Mouse (Mus musculus) retina, postnatal 1 day (tissue): ENCODE measurements around the gene Fgfr2.
A peak's percentile ranks its signal among the peaks of the same experiment; 100 is the strongest.

Experiments used
- DNase-seq: peaks from one replicate; pipeline ENCODE4 v3.0.0-alpha.2; 2012

Fgfr2 gene

DNA sequence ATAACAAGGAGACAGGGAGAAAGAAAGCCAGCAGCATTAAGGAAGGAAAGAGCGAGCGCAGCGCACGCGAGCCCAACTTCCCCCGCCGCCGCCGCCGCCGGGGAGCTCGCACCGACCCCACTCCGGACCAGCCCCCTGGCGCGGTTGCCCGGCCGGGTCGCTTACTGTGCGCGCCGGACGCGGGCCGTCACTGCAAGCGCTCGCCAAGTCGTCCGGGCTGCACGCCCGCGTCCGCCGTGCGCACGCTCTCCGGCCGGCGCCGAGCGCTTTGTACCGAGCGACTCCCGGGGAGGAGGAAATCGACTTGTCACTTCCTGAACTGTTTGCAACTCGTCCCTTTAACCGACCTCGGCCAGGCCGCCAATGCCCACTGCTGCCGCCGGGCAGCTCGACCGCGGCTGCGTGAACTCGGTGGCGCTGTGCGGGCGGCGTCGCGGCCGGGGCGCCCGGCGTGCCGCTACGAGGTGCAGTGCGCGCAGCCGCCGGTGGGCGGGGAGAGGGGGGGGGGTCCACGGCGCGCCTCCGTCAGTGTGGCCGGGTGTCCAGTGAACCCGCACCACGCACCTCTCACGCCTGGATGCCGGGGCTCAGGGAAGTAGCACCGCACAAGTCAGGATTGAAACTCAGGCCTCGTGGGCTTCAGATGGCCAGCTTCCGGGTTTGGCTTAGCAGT lies 309.6 kb downstream of the Fgfr2 start, which contains the start of gene Fam53b:
Gene Fam53b, minus strand, starts transcription at position 471 of the 673 bp plus-strand sequence.
- peak; percentile 85 for DNase-seq

DNA sequence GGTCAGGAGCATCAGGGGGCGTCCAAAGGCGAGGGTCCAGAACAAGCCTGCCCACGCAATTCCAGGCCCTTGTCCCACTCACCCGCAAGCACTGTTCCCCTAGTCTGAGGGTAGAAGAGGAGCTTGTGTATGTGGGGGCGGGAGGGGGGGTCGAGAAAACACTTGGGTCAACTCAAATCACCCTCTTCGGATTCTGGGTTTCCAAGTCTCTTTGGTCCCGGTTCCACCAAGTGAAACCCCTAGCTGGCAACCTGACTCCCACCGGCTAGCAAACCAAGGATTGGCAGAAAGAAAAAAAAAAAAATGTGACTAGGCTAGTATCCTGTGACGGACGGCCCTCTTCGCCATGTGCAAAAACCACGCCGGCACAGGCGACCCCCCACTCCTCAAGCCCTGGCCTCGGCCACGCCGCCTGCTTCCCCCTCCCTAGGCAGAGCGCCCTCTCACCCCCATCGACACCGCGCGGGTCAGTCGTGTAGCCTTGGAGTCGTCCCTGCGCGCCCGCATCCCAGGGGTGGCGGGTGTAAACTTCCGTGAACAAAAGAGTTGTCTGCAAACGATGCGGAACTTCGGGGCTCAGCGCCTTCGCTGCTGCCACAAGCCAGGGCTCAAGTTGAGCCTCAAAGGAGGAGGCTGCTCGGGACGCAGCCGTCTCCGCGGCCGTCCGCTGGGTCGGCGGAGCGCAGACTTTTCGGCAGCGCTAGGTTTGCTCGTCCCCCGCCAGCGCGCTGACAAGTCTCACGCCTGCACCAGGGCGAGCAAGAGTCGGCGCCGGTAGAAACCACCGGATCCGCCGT lies 310.3 kb downstream of the Fgfr2 start:
- DNase-seq: peak; percentile 60

DNA sequence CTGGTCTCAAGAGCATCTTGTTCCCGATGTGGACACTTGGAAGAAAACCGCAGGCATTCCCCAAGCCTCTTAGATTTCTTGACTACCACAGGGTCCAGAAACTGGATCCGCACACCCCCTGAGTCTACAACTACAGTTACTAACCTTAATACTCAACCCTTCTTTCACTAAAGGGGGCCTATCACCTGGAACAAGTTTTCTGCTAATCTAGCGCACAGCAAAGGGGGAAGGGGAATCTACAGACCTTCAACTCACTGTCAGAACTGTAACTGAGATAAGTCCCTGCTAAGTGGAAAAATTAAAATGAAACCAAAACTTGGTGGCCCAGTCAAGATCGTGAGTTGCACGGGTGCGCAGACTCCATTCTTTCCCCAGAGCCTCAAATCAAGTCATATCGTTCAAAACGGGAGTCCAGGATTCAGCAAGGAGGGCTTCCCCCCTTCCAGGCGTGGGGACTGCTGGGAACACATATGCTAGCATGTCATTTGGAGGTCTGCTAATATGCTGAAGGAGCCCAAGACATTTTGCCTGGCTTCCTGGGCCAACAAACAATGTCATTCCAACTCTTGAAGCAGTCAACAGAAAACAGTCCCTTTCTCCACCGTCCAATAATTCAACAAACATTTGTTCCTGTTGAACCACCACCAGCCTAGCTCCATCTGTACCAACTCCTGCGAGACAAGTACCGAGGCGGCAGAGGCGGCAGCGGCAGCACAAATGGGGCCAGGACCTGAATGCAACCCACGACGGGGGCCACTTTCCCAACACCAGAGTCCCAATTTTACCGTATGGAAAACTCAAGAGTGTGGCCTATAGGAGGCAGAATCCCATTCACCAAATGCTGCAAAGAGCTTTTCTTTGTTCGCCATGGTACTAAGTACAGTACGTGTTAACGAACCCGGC lies 311.2 kb downstream of the Fgfr2 start:
- DNase-seq: peak; percentile 35

DNA sequence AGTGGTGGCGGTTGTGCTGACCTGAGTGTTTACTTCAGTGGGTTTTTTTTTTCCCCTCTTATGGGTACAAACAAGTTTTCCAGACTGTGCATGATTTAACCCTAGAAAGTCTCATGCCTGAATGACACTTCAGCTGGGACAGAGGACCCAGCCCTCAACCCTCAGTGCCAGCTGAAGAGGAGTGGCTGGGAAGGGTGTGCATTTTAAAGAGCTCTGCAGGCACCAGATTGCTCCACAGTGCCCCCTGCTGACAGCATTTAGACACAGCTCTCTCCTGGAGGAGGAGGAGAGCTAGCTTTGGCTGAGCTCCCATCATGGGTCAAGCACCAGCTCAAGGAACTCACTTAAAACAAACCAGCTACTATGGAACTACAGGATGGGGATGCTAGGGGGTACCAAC lies 312.3 kb downstream of the Fgfr2 start:
- peak; percentile 90 for DNase-seq

DNA sequence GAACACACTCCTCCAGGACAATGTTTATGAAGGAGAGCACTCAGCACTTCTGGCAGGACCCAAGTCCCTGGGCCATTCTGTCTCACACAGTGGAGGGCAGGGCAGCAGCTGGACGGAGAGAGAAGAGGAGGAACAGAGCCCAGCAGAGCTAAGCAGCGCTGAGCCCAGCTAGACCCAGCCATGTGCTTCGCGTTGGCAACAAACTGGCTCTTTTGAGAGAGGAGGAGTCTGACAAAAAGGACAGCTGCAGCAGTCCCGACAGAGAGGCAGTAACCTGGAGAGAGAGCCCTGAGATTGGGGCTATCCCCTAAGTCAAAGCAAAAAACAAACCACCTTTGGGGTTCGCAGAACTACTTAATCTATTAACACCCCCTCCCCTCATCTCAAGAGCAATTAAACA lies 312.8 kb downstream of the Fgfr2 start:
- no peak for DNase-seq

DNA sequence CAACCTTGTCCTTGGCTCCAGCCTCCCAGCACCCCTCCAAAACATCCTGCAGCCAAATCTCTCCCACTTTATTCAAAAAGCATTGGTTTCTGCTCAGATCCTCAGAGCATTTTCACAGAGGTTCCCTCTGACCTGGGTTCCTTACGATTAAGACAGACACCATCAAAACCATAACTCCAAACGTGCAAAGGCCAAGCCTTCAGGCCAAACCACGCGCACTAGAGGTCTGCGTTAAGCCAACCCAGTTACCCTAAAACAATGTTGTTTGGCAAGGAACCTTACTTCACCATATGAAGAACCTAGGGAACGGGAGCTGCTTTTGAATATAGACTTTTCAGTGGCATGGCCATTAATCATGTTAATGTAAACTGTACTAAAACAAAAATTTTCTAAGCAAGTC lies 313.4 kb downstream of the Fgfr2 start:
- DNase-seq: no peak

DNA sequence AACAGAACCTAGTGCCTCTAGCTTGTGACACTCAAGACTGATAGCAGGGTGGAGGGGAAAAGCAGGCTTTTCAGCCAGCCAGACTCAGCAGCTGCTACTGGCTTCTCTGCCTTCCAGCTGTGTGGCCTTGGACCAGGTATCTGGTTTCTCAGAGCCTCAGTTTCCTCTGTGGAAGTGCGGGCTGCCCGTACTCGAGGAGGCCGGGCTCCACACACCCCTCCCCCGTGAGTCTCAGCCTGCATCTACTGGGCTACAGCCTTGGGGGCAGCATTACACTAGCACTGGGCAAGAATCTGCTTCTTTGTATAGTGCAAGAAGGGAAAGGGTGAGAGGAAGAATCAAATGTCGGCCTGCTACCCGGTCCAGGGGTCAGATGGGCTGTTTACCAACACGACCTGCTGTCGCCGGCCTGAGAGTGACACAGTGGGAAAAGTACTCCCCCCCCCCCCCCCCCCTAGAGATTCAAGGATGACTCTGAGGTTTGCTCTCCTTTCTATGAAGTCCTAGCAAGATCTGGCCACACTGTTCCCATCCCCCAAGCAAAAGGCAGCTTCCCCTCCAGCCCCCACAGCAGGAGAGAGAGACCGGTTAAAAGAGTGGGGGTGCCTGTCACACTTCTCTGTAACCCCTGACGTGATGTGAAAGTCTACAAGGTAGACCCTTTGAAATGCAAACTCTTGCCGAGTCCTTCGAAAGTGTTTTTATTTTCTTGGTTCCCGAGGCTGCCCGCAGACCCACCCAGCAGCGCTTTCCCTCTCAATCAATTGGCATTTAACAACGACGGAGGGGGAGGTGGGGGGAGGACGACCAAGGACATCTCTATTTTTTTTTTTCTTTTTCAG lies 314.1 kb downstream of the Fgfr2 start:
- DNase-seq: peak; percentile 38

DNA sequence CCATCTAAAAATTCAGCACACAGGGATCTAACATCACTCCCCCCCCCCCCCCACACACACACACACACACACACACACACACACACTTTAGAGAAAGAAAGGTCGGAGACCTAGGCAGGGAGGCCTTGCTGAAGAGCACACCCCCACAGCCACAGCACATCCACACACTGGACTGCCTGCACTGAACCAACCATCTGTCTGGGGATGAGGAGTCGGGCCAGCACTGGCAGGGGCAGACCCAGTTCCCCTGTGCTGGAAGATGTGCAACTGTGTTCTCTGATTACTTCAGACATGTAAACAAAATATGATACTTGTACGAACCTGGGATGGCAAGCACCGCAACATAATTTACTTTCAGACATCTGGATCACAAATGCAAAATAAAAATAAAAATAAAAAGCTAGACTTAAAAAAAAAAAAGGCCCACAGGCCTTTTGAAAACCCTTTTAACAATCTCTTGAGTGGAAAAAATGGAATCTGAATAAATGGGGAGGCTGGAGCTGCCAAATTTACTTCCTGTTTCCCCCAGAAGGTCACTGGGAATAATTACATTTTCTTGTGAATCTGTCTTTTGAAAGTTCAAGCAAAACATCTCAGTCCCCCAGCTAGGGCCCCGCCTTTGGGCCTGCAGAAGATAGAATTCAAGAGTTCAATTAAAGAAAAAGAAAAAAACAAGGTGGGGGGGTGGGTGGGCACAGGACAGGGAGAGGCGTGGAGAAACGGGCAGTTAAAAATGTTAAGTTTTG lies 314.9 kb downstream of the Fgfr2 start:
- DNase-seq: no peak

DNA sequence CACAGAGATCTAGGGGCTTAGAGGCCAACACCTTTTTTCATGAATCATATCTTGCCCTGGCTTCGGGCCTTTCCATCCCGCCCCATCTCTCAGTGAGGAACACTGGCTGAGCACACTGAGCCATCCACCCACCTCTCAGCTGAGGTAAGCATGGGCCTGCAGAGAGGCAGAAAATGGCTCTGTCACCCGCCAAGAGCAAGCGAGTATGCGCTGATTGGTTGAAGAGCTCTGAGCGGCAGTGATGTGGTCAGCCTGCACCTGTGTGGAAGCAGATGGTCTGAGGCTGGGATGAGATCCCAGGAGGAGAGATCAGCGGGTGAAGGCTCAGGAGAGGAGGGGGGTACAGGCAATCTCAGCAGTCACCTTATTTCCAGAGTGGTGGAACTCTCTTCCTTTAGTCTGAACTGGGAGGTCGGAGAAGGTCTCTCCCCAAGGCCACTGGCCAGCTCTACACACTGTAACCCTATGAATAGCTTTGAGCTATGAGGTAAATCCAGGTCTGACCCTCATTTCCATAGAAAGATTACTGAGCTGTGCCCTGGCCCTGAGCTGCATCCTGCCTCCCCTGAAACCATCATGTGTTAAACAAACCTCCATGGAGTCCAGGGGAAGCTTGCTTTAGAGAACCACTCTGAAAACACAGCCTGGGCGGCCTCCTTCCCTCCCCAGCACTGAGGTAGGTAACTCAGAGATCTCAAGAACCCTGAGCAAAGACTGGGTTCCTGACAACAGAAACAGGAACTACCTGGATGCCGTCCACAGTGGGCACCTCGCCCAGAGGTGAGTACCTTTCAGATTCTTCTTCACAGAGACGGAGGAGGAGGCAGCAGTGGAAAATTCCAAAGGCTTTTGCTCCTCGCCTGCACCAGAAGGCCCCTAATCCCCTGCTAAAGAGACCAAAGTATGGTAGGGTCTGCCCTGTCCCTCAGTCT lies 316.0 kb downstream of the Fgfr2 start:
- DNase-seq: no peak

DNA sequence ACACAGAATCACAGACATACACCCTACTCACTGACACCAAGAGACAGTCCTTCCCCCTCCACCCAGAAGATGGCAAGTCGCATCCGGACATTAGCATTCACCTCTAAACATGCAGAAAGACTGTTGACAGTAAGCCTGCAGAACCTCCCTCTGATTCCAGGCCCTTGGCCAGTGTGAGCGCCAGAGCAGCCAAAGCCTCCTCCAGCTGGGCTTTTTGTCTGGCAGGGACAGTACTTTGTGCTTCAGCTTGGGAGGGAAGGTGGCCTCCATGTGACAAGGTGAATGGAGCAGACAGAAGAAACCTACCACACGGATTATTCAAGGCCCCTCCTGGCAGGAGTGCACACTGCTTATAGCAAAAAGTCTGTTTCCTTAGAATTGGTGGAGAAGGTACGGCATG lies 316.9 kb downstream of the Fgfr2 start:
- no peak for DNase-seq

DNA sequence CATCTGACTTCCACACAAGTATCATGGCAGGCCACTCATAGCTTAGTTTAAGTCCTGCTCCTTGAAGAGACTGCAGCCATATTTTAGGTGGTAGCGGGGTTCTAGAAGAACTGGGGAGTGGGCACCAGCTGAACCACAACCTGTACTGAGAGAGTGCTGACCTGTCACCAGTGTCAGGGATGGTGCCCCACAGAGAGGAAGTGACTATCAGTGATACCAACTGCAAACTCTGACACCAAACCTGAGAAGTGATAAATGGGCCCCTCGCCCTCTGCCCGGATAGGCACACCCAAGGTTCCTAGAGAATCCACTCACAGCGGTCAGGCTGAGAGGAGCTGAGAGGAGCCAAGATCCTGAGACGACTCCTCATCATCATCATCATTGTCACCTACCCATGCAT lies 318.2 kb downstream of the Fgfr2 start:
- DNase-seq: no peak

DNA sequence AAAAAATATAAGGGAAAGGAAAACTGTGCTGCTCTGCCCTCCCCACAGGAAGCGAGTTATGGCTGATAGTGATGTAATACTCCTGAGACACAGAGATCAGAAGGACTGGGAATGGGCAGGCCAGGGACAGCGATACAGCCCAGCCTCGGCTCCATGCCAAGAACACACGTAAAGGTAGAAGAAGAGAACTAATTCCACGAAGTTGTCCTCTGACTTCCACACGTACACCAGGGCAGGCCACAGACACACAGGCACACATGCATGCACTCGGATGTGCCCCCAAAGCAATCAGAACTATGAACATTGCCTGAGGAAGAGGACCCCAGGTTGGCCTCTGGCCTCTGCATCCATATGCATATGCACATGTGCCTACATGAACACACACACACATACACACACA lies 318.7 kb downstream of the Fgfr2 start:
- no peak for DNase-seq

DNA sequence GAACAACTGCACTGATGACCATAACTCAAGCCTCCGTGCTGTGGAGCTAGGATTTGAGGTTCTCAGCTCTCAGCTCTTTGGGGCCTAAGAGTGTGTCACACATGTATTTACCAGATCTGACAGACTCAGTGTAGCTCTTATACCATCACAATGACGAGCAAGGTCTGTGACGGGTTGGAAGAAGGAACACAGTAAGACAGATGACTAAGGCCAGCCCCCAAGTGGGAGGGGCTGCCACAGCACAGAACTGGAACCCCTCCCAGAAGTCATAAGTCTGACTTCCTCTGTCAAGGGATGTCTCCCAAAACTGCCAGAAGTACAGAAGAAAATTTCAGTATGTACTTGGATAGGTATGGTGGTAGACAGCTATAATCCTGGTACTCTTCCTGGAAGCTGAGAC lies 319.2 kb downstream of the Fgfr2 start:
- no peak for DNase-seq

DNA sequence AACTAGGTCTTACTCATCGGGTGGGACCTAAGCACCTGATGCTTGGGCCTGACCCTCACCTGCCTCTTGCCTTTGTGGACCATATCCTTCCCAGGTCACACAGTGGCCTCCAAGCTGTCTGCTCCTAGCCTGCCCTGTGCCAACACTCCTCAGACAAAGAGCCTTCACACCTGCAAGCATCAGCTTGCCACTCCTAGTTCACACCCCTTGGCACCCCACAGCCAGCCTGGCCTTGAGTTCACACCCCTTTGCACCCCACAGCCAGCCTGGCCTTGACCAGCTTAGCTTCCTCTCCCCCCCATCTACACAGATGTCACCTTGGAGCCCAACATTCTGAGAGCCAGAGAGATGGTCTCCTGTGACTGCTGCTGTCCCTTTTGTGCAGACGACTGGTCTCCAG lies 319.8 kb downstream of the Fgfr2 start:
- DNase-seq: no peak

DNA sequence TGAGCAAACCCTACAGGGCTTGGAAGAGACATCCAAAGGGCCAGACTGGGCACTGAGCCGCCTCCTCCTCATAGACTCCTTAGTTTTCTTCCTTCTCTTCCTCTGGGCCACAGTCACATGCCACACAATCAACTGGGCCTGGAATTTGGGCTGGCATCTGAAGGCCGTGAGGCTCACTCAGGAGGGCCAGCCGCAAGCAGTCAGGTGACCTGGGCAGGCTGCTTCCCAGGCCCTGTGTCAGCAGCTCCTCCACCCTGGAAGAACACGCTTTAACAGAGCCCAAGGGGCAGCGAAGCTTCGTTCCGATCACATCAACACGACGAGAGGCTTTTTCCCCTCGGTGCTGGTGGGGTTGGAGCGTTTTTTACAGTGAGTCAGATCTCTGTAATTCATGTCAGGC lies 320.5 kb downstream of the Fgfr2 start:
- DNase-seq: no peak

DNA sequence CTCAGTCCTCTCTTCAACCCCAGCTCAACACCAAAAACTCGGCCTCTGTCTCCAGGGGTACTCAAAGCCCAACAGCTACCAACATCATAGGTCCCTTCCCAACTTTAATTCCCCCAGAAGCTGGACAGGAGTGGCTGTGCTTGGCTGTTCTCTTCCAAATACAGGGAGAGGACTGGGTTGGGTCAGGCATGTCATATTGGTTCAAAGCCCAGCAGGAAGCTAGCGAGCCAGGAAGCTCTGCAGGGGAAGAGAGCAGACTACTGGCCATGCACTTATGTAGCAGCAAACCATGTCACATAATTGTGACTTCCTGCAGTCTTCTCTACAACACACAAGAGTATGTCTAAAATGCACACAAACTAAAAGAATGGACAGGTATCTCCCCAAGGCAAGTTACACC lies 321.1 kb downstream of the Fgfr2 start:
- DNase-seq: no peak

DNA sequence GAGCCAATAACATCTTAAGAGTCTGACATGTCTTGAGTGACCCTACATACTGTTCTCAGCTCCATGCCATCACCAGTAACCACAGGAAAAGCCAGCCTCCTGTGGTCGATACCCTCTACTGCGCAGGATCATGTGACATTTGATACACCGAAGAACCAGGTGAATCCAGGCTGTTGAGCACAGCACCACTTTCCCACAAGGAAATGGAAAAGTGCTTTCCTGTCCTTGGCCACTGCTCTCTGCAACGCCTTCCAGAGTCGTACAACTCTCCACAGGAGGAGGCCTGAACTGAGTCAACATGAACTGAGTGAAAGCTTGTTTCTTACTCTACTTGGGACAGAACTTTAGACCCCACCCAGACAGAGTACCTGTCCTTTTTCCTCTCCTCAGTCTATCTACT lies 321.6 kb downstream of the Fgfr2 start:
- DNase-seq: no peak

DNA sequence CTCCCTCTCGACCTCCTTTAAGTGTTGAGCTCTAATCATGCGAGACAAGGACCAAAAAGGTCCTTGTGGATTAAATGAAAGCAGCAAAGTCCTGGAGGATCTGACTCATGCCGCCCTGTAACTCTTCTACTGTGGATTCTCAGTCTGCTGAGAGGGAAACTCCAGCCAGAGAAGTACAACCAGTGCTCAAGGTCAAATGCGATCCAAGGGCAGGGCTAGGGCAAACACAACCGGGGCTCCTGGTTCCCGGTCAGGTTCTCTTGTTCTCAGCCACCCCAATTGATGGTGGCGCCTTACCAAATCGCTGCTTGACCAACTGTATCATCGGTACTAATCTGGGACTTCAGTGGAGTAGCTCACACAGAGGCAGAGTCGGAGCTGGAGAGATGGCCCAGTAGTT lies 322.3 kb downstream of the Fgfr2 start:
- DNase-seq: no peak

DNA sequence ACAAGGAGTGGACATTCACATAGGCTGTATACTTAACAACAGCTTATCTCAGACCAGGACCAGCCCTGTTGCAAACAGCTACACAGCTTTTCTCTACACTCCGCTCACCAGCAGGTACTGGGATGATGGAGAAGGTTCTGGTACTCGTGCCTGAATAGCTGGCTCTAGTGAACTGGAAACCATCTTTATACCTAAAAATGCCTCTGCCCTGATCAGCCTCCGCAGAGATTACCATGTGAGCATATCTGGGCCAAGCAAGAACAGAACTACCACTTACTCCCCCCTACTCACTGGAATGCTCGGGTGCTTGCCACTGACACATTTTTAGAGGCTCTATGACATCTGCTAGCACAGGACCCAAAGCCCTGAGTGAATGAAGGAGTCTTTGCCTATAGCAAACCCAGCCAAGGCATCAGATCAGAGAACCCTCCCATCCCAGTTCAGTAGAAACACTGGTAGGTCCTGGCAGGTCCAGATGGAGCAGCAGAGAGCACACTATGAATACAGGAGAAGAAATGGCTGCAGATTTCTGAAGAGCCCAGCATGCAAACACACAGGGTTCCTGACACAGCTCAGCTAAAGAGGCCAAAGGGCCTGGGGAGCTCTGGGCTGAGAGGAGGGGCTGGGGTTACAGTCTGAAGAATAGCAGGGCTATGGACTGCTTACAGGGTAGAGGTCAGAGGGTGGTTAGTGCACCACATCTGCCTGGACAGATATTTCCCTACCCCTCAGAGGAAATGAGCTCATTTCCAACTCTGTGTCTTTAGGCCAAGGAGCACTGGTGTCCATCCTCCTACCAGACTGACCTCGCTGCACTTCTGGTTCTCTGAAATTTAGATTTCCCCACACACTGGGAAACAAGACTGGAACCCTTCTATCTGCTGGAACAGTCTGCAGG lies 323.8 kb downstream of the Fgfr2 start:
- peak; percentile 23 for DNase-seq

DNA sequence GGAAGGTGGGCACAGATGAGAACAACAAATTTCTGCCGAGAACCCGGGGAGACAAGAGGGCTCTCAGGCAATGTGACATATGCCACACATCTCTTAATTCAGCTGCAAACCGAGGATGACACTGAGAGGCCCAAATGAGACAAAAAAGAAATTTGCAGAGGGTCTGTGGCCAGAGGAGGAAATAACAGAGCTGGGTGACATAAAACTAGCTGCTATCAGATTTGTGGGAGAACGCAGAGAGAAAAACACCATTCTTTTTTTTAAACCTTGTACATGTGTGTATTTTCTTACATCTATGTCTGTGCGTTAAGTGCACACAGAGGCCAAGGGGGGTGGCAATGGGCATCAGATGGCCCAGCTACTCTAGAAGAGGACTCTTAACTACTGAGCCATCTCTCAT lies 328.0 kb downstream of the Fgfr2 start:
- no peak for DNase-seq
